Comparison of ENCODE assay signal across 22 mouse cellular contexts in genomic region chr5:107731844-107732243, GRCm38 (mm10). TPM values are rescaled to one million over a fixed set of nuclear protein-coding genes. Genes with fewer than 3 reads are reported as not detected.
DNase-seq lines count a peak whose midpoint lies in the region; ATAC-seq and TF ChIP-seq lines count a peak whose summit lies in the region.
"Had no signal": no experiment of that assay in that cellular context is flagged by ENCODE, and none has a peak within 500 bp of the region (broad histone marks: within the 10 kb centered on the region; RNA-seq: fewer than 3 reads in every experiment).

No protein-coding gene starts in this region.

- no peaks in the 10 kb centered on the region for H3K9me3 ChIP-seq in CH12.LX (replicated peaks; ENCODE audit: low read length)

- no peak for TF ChIP-seq CTCF in thymus, adult 2 months (IDR thresholded peaks at IDR 0.05; ENCODE audit: borderline replicate concordance, control insufficient read depth, extremely low read depth, insufficient read depth, low read length, poor library complexity)
- TF ChIP-seq CTCF in CH12.LX (conservative IDR thresholded peaks at IDR 0.05 in 1 of 2, IDR thresholded peaks at IDR 0.05 in 1 of 2; ENCODE audit: low read depth in 2 of 2, low read length in 2 of 2): no peak

- no peak for TF ChIP-seq POLR2A in thymus, adult 2 months (IDR thresholded peaks at IDR 0.05; ENCODE audit: control insufficient read depth, extremely low read depth, insufficient read depth, low read length, poor library complexity)
- TF ChIP-seq POLR2A in CH12.LX (IDR thresholded peaks at IDR 0.05; ENCODE audit: low read depth, low read length): no peak

- no peaks in the 10 kb centered on the region for H3K27me3 ChIP-seq in thymus, adult 2 months (ENCODE audit: control insufficient read depth, insufficient read depth, low read length)
- H3K27me3 ChIP-seq in CH12.LX (replicated peaks): no peaks in the 10 kb centered on the region

- DNase-seq in thymus, adult 2 months: no peak
- no peak for DNase-seq in thymus, postnatal 25 days
- DNase-seq in CH12.LX (ENCODE audit: extremely low read depth): no peak
- no peak for DNase-seq in frontal cortex, adult 2 months (ENCODE audit: extremely low spot score in 1 of 2, low spot score in 1 of 2)
- DNase-seq in kidney, adult 8-10 months: no peak
- DNase-seq in spleen, postnatal 10 days (ENCODE audit: low spot score in 2 of 2): no peak
- DNase-seq: adrenal gland, adult 2 months; adrenal gland, adult 8-10 months; adrenal gland, postnatal 10 days; adrenal gland, postnatal 14 days; adrenal gland, postnatal 25 days; adrenal gland, postnatal 36 days; B cell, adult 2 months; cerebellum, adult 11 months; cerebellum, adult 11-12 months; cerebellum, adult 18-20 months; cerebellum, adult 2 months had no signal

- no peaks in the 10 kb centered on the region for H3K36me3 ChIP-seq in thymus, adult 2 months (ENCODE audit: control insufficient read depth, insufficient read depth, low read length)
- H3K36me3 ChIP-seq in CH12.LX (replicated peaks in 1 of 2; ENCODE audit: control insufficient read depth in 1 of 2, insufficient read depth in 1 of 2, low read length in 1 of 2): no peaks in the 10 kb centered on the region
- H3K36me3 ChIP-seq: G1E had no signal

- H3K4me2 ChIP-seq in CH12.LX (ENCODE audit: insufficient read depth, low read depth, poor library complexity, severe bottlenecking): no peak overlapping the region

- 63% methylated on average over 2 of the region's 2 CpGs for WGBS in thymus, adult 2 months

- ATAC-seq in CD4-positive, CD25-positive, alpha-beta regulatory T cell, adult 4 months: peak; percentile 12
- peak; percentile 12 for ATAC-seq in inflammation-experienced regulatory T-cells, adult 6 months
- ATAC-seq: Patski had no signal

- in situ Hi-C loops in CH12.LX (cut with MboI; ENCODE audit: low pct_ligation_motif_present, low pct_unique_long_range_greater_than_20kb, low sequenced_read_pairs): no loop called here

- no peak overlapping the region for H3K9ac ChIP-seq in CH12.LX (ENCODE audit: insufficient read depth, low read depth)

- no peaks in the 10 kb centered on the region for H3K79me2 ChIP-seq in CH12.LX (replicated peaks; ENCODE audit: control insufficient read depth, extremely low read depth, insufficient read depth, poor library complexity, severe bottlenecking)

- H3K4me3 ChIP-seq in thymus, adult 2 months (ENCODE audit: control insufficient read depth, insufficient read depth, low read length): no peak overlapping the region
- no peak overlapping the region for H3K4me3 ChIP-seq in CH12.LX (replicated peaks in 1 of 3; ENCODE audit: low read depth in 2 of 3, low read length in 2 of 3, poor library complexity in 1 of 3)

- no peak for TF ChIP-seq EP300 in CH12.LX (IDR thresholded peaks at IDR 0.05; ENCODE audit: low read length)

- H3K4me1 ChIP-seq in thymus, adult 2 months (replicated peaks; ENCODE audit: control insufficient read depth, insufficient read depth, low read length): peaks cover 21% of the 10 kb centered on the region
- H3K4me1 ChIP-seq in CH12.LX (ENCODE audit: control insufficient read depth in 1 of 2, insufficient read depth in 2 of 2): peaks cover 7 to 42% of the 10 kb centered on the region in 2 experiments; a peak in 3 of 4 replicates

- TF ChIP-seq RAD21 in CH12.LX (IDR thresholded peaks at IDR 0.05; ENCODE audit: low read depth, low read length): no peak

- H3K27ac ChIP-seq in thymus, adult 2 months (ENCODE audit: control insufficient read depth, insufficient read depth, low read length): peak overlapping the region; percentile 66
- H3K27ac ChIP-seq in CH12.LX (ENCODE audit: insufficient read depth, low read depth): no peak overlapping the region

- dilution Hi-C loops in CH12.LX (cut with MboI; ENCODE audit: extremely low pct_ligation_motif_present, extremely low pct_unique_long_range_greater_than_20kb, low sequenced_read_pairs): no loop called here

TF ChIP-seq in CH12.LX, 34 proteins besides CTCF, POLR2A, EP300 and RAD21:
- no peak for TF ChIP-seq E2F4 (IDR thresholded peaks at IDR 0.05; ENCODE audit: insufficient replicate concordance, low read depth, low read length)
- TF ChIP-seq BHLHE40 (IDR thresholded peaks at IDR 0.05; ENCODE audit: low read depth, low read length): peak; percentile 84
- peak; percentile 67; the same call in 1 of the 2 replicates for TF ChIP-seq MAX (IDR thresholded peaks at IDR 0.05; ENCODE audit: low read length)
- no peak for TF ChIP-seq RCOR1 (conservative IDR thresholded peaks at IDR 0.05; ENCODE audit: low read depth, low read length)
- TF ChIP-seq ELF1 (IDR thresholded peaks at IDR 0.05; ENCODE audit: low read depth, low read length): no peak
- 0 out of 2 replicates have a peak, but pooled peaks have one; percentile 6 for TF ChIP-seq MXI1 (IDR thresholded peaks at IDR 0.05; ENCODE audit: low read depth, low read length)
- no peak for TF ChIP-seq ETS1 (conservative IDR thresholded peaks at IDR 0.05; ENCODE audit: low read depth, low read length)
- no peak for TF ChIP-seq ZNF384 (IDR thresholded peaks at IDR 0.05; ENCODE audit: low read depth, low read length)
- TF ChIP-seq POLR2AphosphoS2 (IDR thresholded peaks at IDR 0.05; ENCODE audit: low read depth, low read length): no peak
- no peak for TF ChIP-seq CHD2 (IDR thresholded peaks at IDR 0.05; ENCODE audit: low read length)
- TF ChIP-seq NELFE (IDR thresholded peaks at IDR 0.05; ENCODE audit: low read depth, low read length): no peak
- TF ChIP-seq USF1 (IDR thresholded peaks at IDR 0.05; ENCODE audit: low read depth, low read length): no peak
- TF ChIP-seq PAX5 (IDR thresholded peaks at IDR 0.05; ENCODE audit: low read length): no peak
- no peak for TF ChIP-seq ZC3H11A (IDR thresholded peaks at IDR 0.05; ENCODE audit: low read depth, low read length)
- no peak for TF ChIP-seq ZMIZ1 (IDR thresholded peaks at IDR 0.05; ENCODE audit: low read depth, low read length)
- no peak for TF ChIP-seq SMC3 (IDR thresholded peaks at IDR 0.05; ENCODE audit: low read depth, low read length)
- no peak for TF ChIP-seq GABPA (IDR thresholded peaks at IDR 0.05; ENCODE audit: insufficient replicate concordance, low read depth, low read length)
- TF ChIP-seq USF2 (conservative IDR thresholded peaks at IDR 0.05; ENCODE audit: low read depth, low read length): no peak
- TF ChIP-seq IRF4 (IDR thresholded peaks at IDR 0.05; ENCODE audit: low read depth, low read length): no peak
- TF ChIP-seq MAZ (IDR thresholded peaks at IDR 0.05; ENCODE audit: low read depth, low read length): no peak
- no peak for TF ChIP-seq TBP (conservative IDR thresholded peaks at IDR 0.05; ENCODE audit: low read depth, low read length)
- TF ChIP-seq TCF12 (IDR thresholded peaks at IDR 0.05; ENCODE audit: low read depth, low read length): no peak
- TF ChIP-seq NRF1 (IDR thresholded peaks at IDR 0.05; ENCODE audit: low read depth, low read length): no peak

RNA-seq across cellular contexts. Expression of gene Gfi1, which starts 6.0 kb away (rescaled TPM):
- 191 and 219 TPM in 2 replicates for polyA plus RNA-seq in thymus, adult 2 months (2012; rRNA removed)
- polyA plus RNA-seq in CD4-positive, CD25-positive, alpha-beta regulatory T cell, adult 4 months (2017; shearing (Covaris generic)): 1 to 10 TPM; 2.5 to 6.1 TPM
- total RNA-seq in CH12.LX (2012; rRNA removed) (1.2 and 1.4 TPM in 2 replicates), CH12.LX (2014; rRNA removed) (1.5 TPM in 2 replicates)
- 0.99 and 1.2 TPM in 2 replicates for polyA plus RNA-seq in CH12.LX (2012; ENCODE audit: insufficient read length, low read depth)
- 1 to 10 TPM; 2.0 to 7.4 (median 5.5) TPM for polyA plus RNA-seq in inflammation-experienced regulatory T-cells, adult 6 months (2017; shearing (Covaris generic))
- polyA plus RNA-seq in frontal cortex, adult 2 months (2012; rRNA removed): 0.10 TPM in 1 of 2 replicates, not detected in the other
- total RNA-seq: adrenal gland, postnatal 25 days; MEL had no signal
- polyA plus RNA-seq: cerebellum, adult 2 months had no signal

Comparison
In these comparisons a context has a peak if more than half of its experiments do, and no peak if none do; other contexts are left out.
1. RNA of gene Gfi1, which starts 6.0 kb away (polyA plus RNA-seq): 191 to 219 TPM in thymus, adult 2 months; 2.5 to 6.1 TPM in CD4-positive, CD25-positive, alpha-beta regulatory T cell, adult 4 months, 2.0 to 7.4 TPM in inflammation-experienced regulatory T-cells, adult 6 months, 0.99 to 1.2 TPM in CH12.LX and 0.10 TPM in frontal cortex, adult 2 months; every median in the first group is over 10 times any median in the second.